Mouse (Mus musculus) CD8-positive naive resting alpha-beta T cell, adult 2 months (primary cell): ENCODE results near the gene Nppa.
A peak's percentile ranks its signal among the peaks of the same experiment; 100 is the strongest.
"Not testable (repeated sequence)": the region's sequence is repeated elsewhere in the genome, so short reads cannot be mapped to it uniquely, and the experiment has no call there.

Experiments
- DNase-seq, 2 experiments: peaks; one replicate each; pipeline ENCODE4 v3.0.0; 2022; ENCODE audit warnings: low read depth in 2 of 2, low spot score in 2 of 2

The Nppa gene

GRCm38 (mm10) chr4:148009641-148010040, 9.1 kb downstream of the Nppa start:
- DNase-seq = no peak

- no peak for DNase-seq
These were observed 10.8 kb downstream of the Nppa start for GRCm38 (mm10) chr4:148011332-148011731.

- DNase-seq = no peak
These were observed 11.7 kb downstream of the Nppa start for GRCm38 (mm10) chr4:148012216-148012615.

GRCm38 (mm10) chr4:148015418-148015817, 14.9 kb downstream of the Nppa start:
- DNase-seq = no peak

GRCm38 (mm10) chr4:148016981-148017380, 16.5 kb downstream of the Nppa start:
- DNase-seq = no peak

- no peak for DNase-seq
These were observed 17.9 kb downstream of the Nppa start for GRCm38 (mm10) chr4:148018410-148018809.

GRCm38 (mm10) chr4:148024003-148024402, 23.5 kb downstream of the Nppa start:
- DNase-seq = no peak

- DNase-seq = no peak
These were observed 28.8 kb downstream of the Nppa start for GRCm38 (mm10) chr4:148029297-148029696.

GRCm38 (mm10) chr4:148030506-148030905, 30.0 kb downstream of the Nppa start:
- DNase-seq = no peak

GRCm38 (mm10) chr4:148033858-148034410, 33.4 kb downstream of the Nppa start:
- DNase-seq = no peak

GRCm38 (mm10) chr4:148035440-148035839, 34.9 kb downstream of the Nppa start:
- DNase-seq = no peak

- no peak for DNase-seq
These were observed 37.6 kb downstream of the Nppa start for GRCm38 (mm10) chr4:148038079-148038599.

- DNase-seq = peak; percentile 98
These were observed 38.2 kb downstream of the Nppa start, which contains the start of the genes Clcn6 and Mthfr for GRCm38 (mm10) chr4:148038600-148039253. Gene Clcn6, minus strand, starts transcription at chr4:148038821. Gene Mthfr, plus strand, starts transcription at chr4:148039077.

GRCm38 (mm10) chr4:148039254-148040028, 38.9 kb downstream of the Nppa start:
- no peak for DNase-seq

- no peak for DNase-seq
These were observed 39.7 kb downstream of the Nppa start for GRCm38 (mm10) chr4:148040029-148040830.

- no peak for DNase-seq
These were observed 40.5 kb downstream of the Nppa start for GRCm38 (mm10) chr4:148040933-148041610.

- peak; percentile 13 to 21 for DNase-seq
These were observed 41.2 kb downstream of the Nppa start for GRCm38 (mm10) chr4:148041611-148042191.

GRCm38 (mm10) chr4:148043327-148043726, 42.8 kb downstream of the Nppa start:
- not testable (repeated sequence) for DNase-seq

- no peak for DNase-seq
These were observed 43.6 kb downstream of the Nppa start for GRCm38 (mm10) chr4:148044113-148044512.

- DNase-seq = no peak
These were observed 46.0 kb downstream of the Nppa start for GRCm38 (mm10) chr4:148046450-148047031.
